Mouse (Mus musculus) kidney, embryonic 14.5 days (tissue): Measurements from ENCODE around the gene Mmaa. TPM values are rescaled to one million over a fixed set of nuclear protein-coding genes. Genes with fewer than 3 reads are reported as not detected.

ENCODE experiments used
- ATAC-seq: fragments of 200-750 bp; cut with Nextera tagmentation; 2 replicates; pipeline ENCODE4 v1.8.0; 2017; ENCODE audit warnings: moderate number of reproducible peaks, mild to moderate bottlenecking, moderate TSS enrichment, moderate library complexity; ENCODE audit not compliant: low FRiP score, low TSS enrichment
- H3K27ac ChIP-seq: fragments of 300-500 bp; sonication (generic); 2 replicates; pipeline ENCODE4 v1.5.1; 2014; ENCODE audit warnings: low read depth, mild to moderate bottlenecking, low read length, moderate library complexity, mixed read lengths
- H3K27me3 ChIP-seq: fragments of 300-500 bp; sonication (generic); 2 replicates; pipeline ENCODE4 v1.6.1; 2014; ENCODE audit warnings: mild to moderate bottlenecking, low read length; ENCODE audit not compliant: control insufficient read depth, insufficient read depth
- H3K36me3 ChIP-seq: fragments of 300-500 bp; sonication (generic); 2 replicates; pipeline ENCODE4 v1.6.1; 2014; ENCODE audit warnings: low read length, mixed read lengths; ENCODE audit not compliant: control insufficient read depth, insufficient read depth
- H3K4me1 ChIP-seq: fragments of 300-500 bp; sonication (generic); 2 replicates; pipeline ENCODE4 v1.6.1; 2014; ENCODE audit warnings: low read length, mixed read lengths; ENCODE audit not compliant: control insufficient read depth, insufficient read depth
- H3K4me2 ChIP-seq: fragments of 300-500 bp; sonication (generic); replicated peaks from 2 replicates; pipeline ENCODE4 v1.6.1; 2014; ENCODE audit warnings: low read depth, mild to moderate bottlenecking, low read length
- H3K4me3 ChIP-seq: fragments of 300-500 bp; sonication (generic); 2 replicates; pipeline ENCODE4 v1.5.1; 2014; ENCODE audit warnings: mild to moderate bottlenecking, low read length
- H3K9ac ChIP-seq: fragments of 300-500 bp; sonication (generic); 2 replicates; pipeline ENCODE4 v1.6.1; 2014; ENCODE audit warnings: low read depth, mild to moderate bottlenecking, low read length, moderate library complexity
- H3K9me3 ChIP-seq: fragments of 300-500 bp; sonication (generic); 2 replicates; pipeline ENCODE4 v1.6.1; 2016; ENCODE audit warnings: low read length; ENCODE audit not compliant: control insufficient read depth
- WGBS: fragments of 180-500 bp; shearing (Covaris S2); extraction: QIAGEN DNeasy Blood & Tissue Kit; methylation state at CpG from one replicate; pipeline ENCODE4 v1.1.7; 2014; 5-methylcytosine and 5-hydroxymethylcytosine counted together
- polyA plus RNA-seq: library from polyadenylated mRNA; unstranded; fragments of >200 nt; fragmentation: Nextera tagmentation; extraction: Ambion mirVana; gene quantifications from 2 replicates; pipeline ENCODE4 v1.2.1, GENCODE M21; 2014

Gene Mmaa
- polyA plus RNA-seq, 1 experiment from 2014 or later: 11.6 TPM

DNA sequence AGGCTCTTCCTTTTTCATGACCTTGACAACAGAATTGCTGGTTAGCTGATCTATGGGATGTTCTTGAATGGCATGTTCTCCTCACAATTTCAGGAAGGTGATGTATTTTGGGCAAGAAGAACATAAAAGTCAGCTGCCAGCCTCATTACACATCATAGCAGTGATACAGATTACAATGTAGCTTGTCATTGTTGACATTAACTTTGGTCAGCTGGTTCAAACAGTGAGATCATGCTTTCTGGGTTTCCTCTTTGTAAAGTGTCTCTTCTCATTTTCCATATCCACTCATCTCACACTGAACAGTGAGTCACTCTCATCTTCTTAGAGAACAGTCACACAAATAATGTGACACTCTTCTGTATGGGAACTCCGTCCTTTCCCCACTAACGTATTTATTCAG, 51.3 kb downstream of the Mmaa start:
- no peak for ATAC-seq
- H3K27me3 ChIP-seq: no peaks in the 10 kb centered on the region
- no peak overlapping the region for H3K4me3 ChIP-seq
- no peaks in the 10 kb centered on the region for H3K4me1 ChIP-seq
- H3K36me3 ChIP-seq: no peaks in the 10 kb centered on the region
- H3K4me2 ChIP-seq: no peak overlapping the region
- WGBS: 75% methylated on average over 2 of the region's 2 CpGs
- no peak overlapping the region for H3K27ac ChIP-seq
- H3K9ac ChIP-seq: no peak overlapping the region
- no peaks in the 10 kb centered on the region for H3K9me3 ChIP-seq

DNA sequence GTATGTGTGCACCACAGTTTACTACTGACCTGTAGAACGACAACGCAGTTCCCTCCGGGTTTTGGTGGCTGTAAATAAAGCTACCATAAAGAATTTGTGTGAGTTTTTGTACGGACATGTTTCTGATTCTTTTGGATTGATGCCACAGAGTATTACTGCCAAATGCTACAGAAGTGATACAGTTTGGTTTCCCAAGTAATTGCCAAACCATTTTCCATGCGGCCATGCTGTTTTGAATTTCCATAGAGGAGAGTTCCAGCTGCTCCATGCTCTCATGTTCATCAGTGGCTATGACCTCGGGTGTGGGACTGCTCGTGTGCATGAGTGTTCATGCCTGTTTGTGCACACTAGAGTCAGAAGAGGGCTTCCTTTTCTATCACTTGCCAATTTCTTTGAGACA, 54.7 kb downstream of the Mmaa start:
- Histone ChIP-seq H3K27me3 (no peaks in the 10 kb centered on the region), H3K27ac (no peak overlapping the region), H3K4me2 (no peak overlapping the region), H3K9me3 (no peaks in the 10 kb centered on the region), H3K4me1 (no peaks in the 10 kb centered on the region), H3K4me3 (no peak overlapping the region), H3K9ac (no peak overlapping the region), H3K36me3 (no peaks in the 10 kb centered on the region)
- WGBS: 74% methylated on average over 7 of the region's 7 CpGs
- ATAC-seq: no peak

DNA sequence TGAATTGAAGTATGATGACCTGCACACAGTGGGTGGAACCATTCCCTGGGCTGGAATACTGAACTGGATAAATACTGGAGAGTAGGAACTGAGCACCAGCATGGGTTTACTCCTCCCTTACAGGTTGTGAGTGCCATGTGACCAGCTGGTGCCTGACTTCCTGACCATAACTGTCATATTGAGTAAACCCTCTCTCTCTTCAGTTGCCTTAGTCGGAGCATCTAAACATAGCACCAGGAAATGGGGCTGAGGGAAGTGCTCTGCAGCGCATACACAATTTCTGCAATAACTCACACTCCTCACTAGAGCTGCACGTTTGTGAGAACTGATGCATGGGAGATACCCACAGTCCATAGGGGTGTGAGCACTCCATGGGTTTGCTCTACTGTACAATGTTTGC, 55.4 kb downstream of the Mmaa start:
- ATAC-seq: no peak
- Histone ChIP-seq H3K9ac (no peak overlapping the region), H3K4me2 (no peak overlapping the region), H3K9me3 (no peaks in the 10 kb centered on the region), H3K36me3 (no peaks in the 10 kb centered on the region), H3K27me3 (no peaks in the 10 kb centered on the region), H3K4me3 (no peak overlapping the region), H3K4me1 (no peaks in the 10 kb centered on the region), H3K27ac (no peak overlapping the region)
- WGBS: 71% methylated on average over 3 of the region's 3 CpGs

DNA sequence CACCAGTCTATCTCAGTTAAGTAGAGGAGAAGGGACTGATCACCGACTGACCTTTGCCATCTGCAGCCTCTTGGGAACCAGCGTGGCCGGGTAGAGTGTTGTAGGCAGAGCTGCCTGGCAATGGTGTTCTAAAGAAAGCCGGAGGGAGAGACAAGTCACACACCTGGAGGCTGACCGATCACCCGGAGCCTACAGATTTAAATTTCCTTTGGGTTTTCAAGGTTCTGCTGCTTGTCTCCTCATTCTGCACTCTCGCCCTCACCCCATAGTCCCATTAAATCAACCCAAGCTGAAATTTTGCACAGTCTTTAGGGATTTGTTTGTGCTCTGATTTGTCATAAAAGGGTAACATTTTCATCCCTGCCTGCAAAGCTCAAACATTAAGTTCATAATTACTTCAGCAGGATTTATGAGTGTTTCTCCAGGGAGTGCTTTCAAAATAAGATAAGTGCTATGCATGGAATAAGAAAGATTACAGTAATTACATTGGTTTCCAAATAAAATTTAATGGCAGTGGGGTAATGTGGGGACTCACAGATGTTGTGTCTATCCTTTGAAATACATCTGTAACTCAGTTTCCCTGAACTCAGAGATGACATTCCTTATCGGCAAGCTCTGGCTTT, 65.4 kb downstream of the Mmaa start:
- H3K4me1 ChIP-seq: no peaks in the 10 kb centered on the region
- ATAC-seq: no peak
- H3K27ac ChIP-seq: no peak overlapping the region
- WGBS: 56% methylated on average over 8 of the region's 8 CpGs
- H3K36me3 ChIP-seq: no peaks in the 10 kb centered on the region
- no peaks in the 10 kb centered on the region for H3K27me3 ChIP-seq
- no peak overlapping the region for H3K4me2 ChIP-seq
- H3K9ac ChIP-seq: no peak overlapping the region
- H3K4me3 ChIP-seq: no peak overlapping the region
- H3K9me3 ChIP-seq: no peaks in the 10 kb centered on the region

DNA sequence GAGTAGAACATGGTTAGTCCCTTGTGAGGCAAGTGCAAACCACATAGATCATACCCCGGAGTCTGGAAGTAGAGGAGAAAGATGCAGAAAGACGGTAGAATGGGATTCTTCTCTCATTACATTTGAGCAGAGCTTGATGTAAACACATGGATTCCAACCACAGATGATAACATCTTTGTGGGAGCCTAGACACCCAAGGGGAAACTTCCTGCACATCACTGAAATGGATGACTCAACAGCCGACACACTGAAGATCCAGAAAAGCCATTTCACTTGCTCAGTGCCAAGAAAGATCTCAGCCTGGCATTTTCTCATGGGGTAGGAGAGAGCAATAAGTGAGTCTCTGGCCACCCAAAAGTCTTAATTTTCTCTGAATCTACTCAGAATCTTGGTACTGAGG, 66.8 kb downstream of the Mmaa start:
- WGBS: 94% methylated on average over 3 of the region's 3 CpGs
- Histone ChIP-seq H3K36me3 (no peaks in the 10 kb centered on the region), H3K27ac (no peak overlapping the region), H3K27me3 (no peaks in the 10 kb centered on the region), H3K4me2 (no peak overlapping the region), H3K4me3 (no peak overlapping the region), H3K4me1 (no peaks in the 10 kb centered on the region), H3K9me3 (no peaks in the 10 kb centered on the region), H3K9ac (no peak overlapping the region)
- ATAC-seq: no peak

DNA sequence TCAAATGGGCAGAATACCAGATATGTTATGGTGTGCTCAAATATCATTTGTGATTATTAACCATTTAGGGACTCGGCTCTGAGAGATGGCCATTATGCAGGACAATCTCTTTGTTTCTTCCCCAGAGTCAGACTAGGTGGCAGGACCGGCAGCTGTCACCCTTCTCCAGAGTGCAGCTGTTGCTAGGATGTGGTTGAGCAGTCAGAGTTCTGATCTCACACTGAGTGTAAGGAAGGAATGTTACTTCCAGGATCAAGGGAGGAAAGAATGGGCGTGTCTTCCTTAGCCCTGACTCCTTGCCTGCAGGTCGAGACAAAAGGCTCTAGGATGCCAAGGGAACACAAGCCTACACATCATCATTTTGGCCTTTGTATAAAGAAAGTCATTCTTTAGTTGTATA, 67.5 kb downstream of the Mmaa start:
- no peak overlapping the region for H3K27ac ChIP-seq
- no peak overlapping the region for H3K4me2 ChIP-seq
- H3K27me3 ChIP-seq: no peaks in the 10 kb centered on the region
- H3K36me3 ChIP-seq: no peaks in the 10 kb centered on the region
- 83% methylated on average over 4 of the region's 4 CpGs for WGBS
- H3K9me3 ChIP-seq: no peaks in the 10 kb centered on the region
- ATAC-seq: no peak
- no peak overlapping the region for H3K4me3 ChIP-seq
- H3K4me1 ChIP-seq: no peaks in the 10 kb centered on the region
- no peak overlapping the region for H3K9ac ChIP-seq

DNA sequence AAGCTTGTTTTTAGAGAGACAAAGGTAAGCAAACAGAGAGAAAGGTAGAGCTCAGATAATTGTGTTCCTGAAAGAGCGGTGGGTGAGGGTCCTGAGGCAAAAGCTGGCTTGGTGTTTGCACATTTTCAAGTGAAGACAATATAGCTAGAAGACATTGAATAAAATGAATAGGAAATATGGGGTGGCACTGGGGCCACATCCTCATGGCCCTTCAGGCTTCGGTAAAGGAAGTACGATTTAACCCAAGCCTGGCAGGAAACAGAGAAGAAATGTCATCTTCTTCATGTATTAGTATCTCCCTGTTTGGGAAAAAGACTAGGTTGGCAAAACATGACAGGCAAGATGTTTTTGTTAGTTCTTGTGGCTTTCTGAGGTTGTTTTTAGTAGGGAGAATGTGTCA, 68.7 kb downstream of the Mmaa start:
- ATAC-seq: no peak
- WGBS: 89% methylated on average over 3 of the region's 3 CpGs
- Histone ChIP-seq H3K27me3 (no peaks in the 10 kb centered on the region), H3K9me3 (no peaks in the 10 kb centered on the region), H3K9ac (no peak overlapping the region), H3K36me3 (no peaks in the 10 kb centered on the region), H3K4me1 (no peaks in the 10 kb centered on the region), H3K27ac (no peak overlapping the region), H3K4me3 (no peak overlapping the region), H3K4me2 (no peak overlapping the region)

DNA sequence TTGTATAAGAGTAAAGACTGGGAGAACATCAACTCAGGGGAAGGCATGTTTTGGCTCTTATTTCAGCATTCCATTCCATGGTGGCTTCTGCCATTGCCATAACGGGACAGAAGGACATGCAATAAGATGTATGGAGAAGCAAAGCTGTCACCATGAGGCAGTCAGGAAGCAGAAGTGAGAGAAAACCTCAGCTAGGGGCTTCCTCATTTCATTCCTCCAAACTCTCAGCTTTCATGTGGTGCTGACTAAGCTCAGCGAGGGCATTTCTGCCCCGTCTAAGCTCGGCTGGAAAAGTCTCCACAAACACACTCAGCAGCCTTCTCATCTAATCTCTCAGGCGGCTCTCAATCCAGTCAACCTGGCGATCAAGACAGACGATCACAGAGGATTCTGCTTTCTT, 69.2 kb downstream of the Mmaa start:
- H3K4me2 ChIP-seq: no peak overlapping the region
- H3K4me3 ChIP-seq: no peak overlapping the region
- no peaks in the 10 kb centered on the region for H3K4me1 ChIP-seq
- ATAC-seq: no peak
- no peak overlapping the region for H3K27ac ChIP-seq
- no peaks in the 10 kb centered on the region for H3K9me3 ChIP-seq
- no peaks in the 10 kb centered on the region for H3K27me3 ChIP-seq
- H3K36me3 ChIP-seq: no peaks in the 10 kb centered on the region
- H3K9ac ChIP-seq: no peak overlapping the region
- 86% methylated on average over 7 of the region's 7 CpGs for WGBS

DNA sequence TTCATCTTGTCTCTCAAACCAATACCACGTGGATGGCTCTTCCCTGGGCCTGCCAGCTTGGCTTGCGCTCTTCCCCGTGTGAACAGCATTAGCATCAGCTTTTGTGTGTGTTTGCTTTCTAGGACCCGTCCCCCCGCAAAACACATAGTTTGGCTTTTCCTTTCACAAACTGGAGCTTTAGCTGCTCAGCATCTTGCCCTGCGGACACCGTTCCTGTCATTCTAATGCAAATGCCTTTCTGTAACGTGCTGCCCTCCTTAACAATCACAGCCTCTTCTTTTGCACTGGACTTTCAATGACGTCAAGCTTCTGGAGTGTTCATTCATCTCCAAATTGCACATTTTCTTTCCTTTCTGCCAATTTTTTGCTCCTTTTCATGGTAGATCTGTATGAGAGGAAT, 70.4 kb downstream of the Mmaa start:
- Histone ChIP-seq H3K4me1 (no peaks in the 10 kb centered on the region), H3K9me3 (no peaks in the 10 kb centered on the region), H3K27ac (no peak overlapping the region), H3K4me3 (no peak overlapping the region), H3K4me2 (no peak overlapping the region), H3K27me3 (no peaks in the 10 kb centered on the region), H3K36me3 (no peaks in the 10 kb centered on the region), H3K9ac (no peak overlapping the region)
- 88% methylated on average over 9 of the region's 9 CpGs for WGBS
- no peak for ATAC-seq
